Mouse (Mus musculus) embryonic facial prominence, embryonic 11.5 days (tissue): ENCODE measurements around the gene Natd1. TPM values are rescaled to one million over a fixed set of nuclear protein-coding genes. Genes with fewer than 3 reads are reported as not detected.
A peak's percentile ranks its signal among the peaks of the same experiment; 100 is the strongest.

Source experiments
- ATAC-seq: fragments of 200-750 bp; cut with Nextera tagmentation; replicated peaks from 2 replicates; pipeline ENCODE4 v1.8.0; 2017; ENCODE audit warnings: low read depth; ENCODE audit not compliant: insufficient number of reproducible peaks, low FRiP score, low TSS enrichment
- DNase-seq: peaks from one replicate; pipeline ENCODE4 v3.0.0-alpha.2; 2015; ENCODE audit warnings: low spot score
- H3K27ac ChIP-seq: fragments of 300-500 bp; sonication (generic); replicated peaks from 2 replicates; pipeline ENCODE4 v1.5.1; 2014; ENCODE audit warnings: mild to moderate bottlenecking, low read depth, low read length, control low read depth
- H3K27me3 ChIP-seq: fragments of 300-500 bp; sonication (generic); 2 replicates; pipeline ENCODE4 v1.6.1; 2014; ENCODE audit warnings: mild to moderate bottlenecking, low read length, moderate library complexity, mixed read lengths; ENCODE audit not compliant: control insufficient read depth, insufficient read depth
- H3K36me3 ChIP-seq: fragments of 300-500 bp; sonication (generic); replicated peaks from 2 replicates; pipeline ENCODE4 v1.6.1; 2014; ENCODE audit warnings: low read depth, mild to moderate bottlenecking, low read length, moderate library complexity, mixed read lengths; ENCODE audit not compliant: control insufficient read depth, insufficient read depth
- H3K4me1 ChIP-seq: fragments of 300-500 bp; sonication (generic); 2 replicates; pipeline ENCODE4 v1.6.1; 2014; ENCODE audit warnings: low read length, mixed read lengths; ENCODE audit not compliant: control insufficient read depth, insufficient read depth
- H3K4me2 ChIP-seq: fragments of 300-500 bp; sonication (generic); 2 replicates; pipeline ENCODE4 v1.6.1; 2014; ENCODE audit warnings: low read depth, mild to moderate bottlenecking, control low read depth, low read length, moderate library complexity
- H3K4me3 ChIP-seq: fragments of 300-500 bp; sonication (generic); 2 replicates; pipeline ENCODE4 v1.5.1; 2014; ENCODE audit warnings: low read depth, low read length, control low read depth
- H3K9ac ChIP-seq: fragments of 300-500 bp; sonication (generic); replicated peaks from 2 replicates; pipeline ENCODE4 v1.6.1; 2014; ENCODE audit warnings: mild to moderate bottlenecking, control low read depth, low read length
- H3K9me3 ChIP-seq: fragments of 300-500 bp; sonication (generic); replicated peaks from 2 replicates; pipeline ENCODE4 v1.6.1; 2016; ENCODE audit warnings: mild to moderate bottlenecking, low read length, inconsistent platforms, mixed read lengths; ENCODE audit not compliant: control insufficient read depth
- WGBS: fragments of 180-500 bp; shearing (Covaris S2); extraction: QIAGEN DNeasy Blood & Tissue Kit; methylation state at CpG from one replicate; pipeline ENCODE4 v1.1.7; 2014; 5-methylcytosine and 5-hydroxymethylcytosine counted together
- polyA plus RNA-seq: library from polyadenylated mRNA; unstranded; fragments of >200 nt; fragmentation: Nextera tagmentation; extraction: Ambion mirVana; gene quantifications from 2 replicates; pipeline ENCODE4 v1.2.1, GENCODE M21; 2014

Natd1 gene
- polyA plus RNA-seq, 1 experiment from 2014 or later: 17.8 TPM

- no peak overlapping the region for H3K4me2 ChIP-seq
- no peak overlapping the region for H3K4me3 ChIP-seq
- no peak overlapping the region for H3K9ac ChIP-seq
- no peak for DNase-seq
- H3K4me1 ChIP-seq: peaks cover 8% of the 10 kb centered on the region
- no peaks in the 10 kb centered on the region for H3K27me3 ChIP-seq
- no peak for ATAC-seq
- WGBS: 72% methylated on average over 4 of the region's 4 CpGs
- no peak overlapping the region for H3K27ac ChIP-seq
- no peaks in the 10 kb centered on the region; the same call in 1 of the 2 replicates for H3K36me3 ChIP-seq
- no peaks in the 10 kb centered on the region for H3K9me3 ChIP-seq
Measured at GRCm38 (mm10) chr11:60935975-60936373, 21.4 kb upstream of the Natd1 start.

- Histone ChIP-seq H3K4me3 (no peak overlapping the region), H3K9me3 (no peaks in the 10 kb centered on the region), H3K4me1 (peaks cover 8% of the 10 kb centered on the region), H3K4me2 (no peak overlapping the region), H3K27me3 (no peaks in the 10 kb centered on the region), H3K27ac (no peak overlapping the region), H3K36me3 (no peaks in the 10 kb centered on the region; the same call in 1 of the 2 replicates), H3K9ac (no peak overlapping the region)
- 74% methylated on average over 7 of the region's 7 CpGs for WGBS
- DNase-seq (no peak), ATAC-seq (no peak)
Measured at GRCm38 (mm10) chr11:60935326-60935974, 20.9 kb upstream of the Natd1 start.

GRCm38 (mm10) chr11:60934795-60935194 is 20.2 kb upstream of the Natd1 start:
- peaks cover 8% of the 10 kb centered on the region for H3K4me1 ChIP-seq

GRCm38 (mm10) chr11:60933178-60933930 is 18.8 kb upstream of the Natd1 start:
- Histone ChIP-seq H3K27ac (no peak overlapping the region), H3K27me3 (no peaks in the 10 kb centered on the region), H3K9ac (peak overlapping the region; percentile 87), H3K9me3 (no peaks in the 10 kb centered on the region), H3K36me3 (no peaks in the 10 kb centered on the region), H3K4me3 (peak overlapping the region; percentile 88), H3K4me1 (peaks cover 8% of the 10 kb centered on the region), H3K4me2 (peak overlapping the region; percentile 82)
- DNase-seq: no peak
- no peak for ATAC-seq
- WGBS: 82% methylated on average over 10 of the region's 10 CpGs

More at GRCm38 (mm10) chr11:60934795-60935194, 20.2 kb upstream of the Natd1 start:
- no peak overlapping the region for H3K9ac ChIP-seq
- WGBS: 96% methylated on average over 2 of the region's 2 CpGs
- H3K4me3 ChIP-seq: no peak overlapping the region
- no peaks in the 10 kb centered on the region for H3K9me3 ChIP-seq
- no peaks in the 10 kb centered on the region; the same call in 1 of the 2 replicates for H3K36me3 ChIP-seq
- H3K4me2 ChIP-seq: no peak overlapping the region
- ATAC-seq (no peak), DNase-seq (no peak)
- H3K27me3 ChIP-seq: no peaks in the 10 kb centered on the region
- no peak overlapping the region for H3K27ac ChIP-seq

GRCm38 (mm10) chr11:60932503-60933020 is 18.0 kb upstream of the Natd1 start:
- WGBS: 4% methylated on average over 7 of the region's 7 CpGs
- peak overlapping the region; percentile 88 for H3K4me3 ChIP-seq
- no peaks in the 10 kb centered on the region for H3K36me3 ChIP-seq
- peak overlapping the region; percentile 82 for H3K4me2 ChIP-seq
- H3K9me3 ChIP-seq: no peaks in the 10 kb centered on the region
- H3K27ac ChIP-seq: peak overlapping the region; percentile 32; the same call in 1 of the 2 replicates
- H3K9ac ChIP-seq: peak overlapping the region; percentile 87
- H3K4me1 ChIP-seq: peaks cover 8% of the 10 kb centered on the region
- H3K27me3 ChIP-seq: no peaks in the 10 kb centered on the region
- ATAC-seq: no peak
- no peak for DNase-seq

GRCm38 (mm10) chr11:60931869-60932481 is 17.4 kb upstream of the Natd1 start, which contains the start of gene Map2k3:
Gene Map2k3 (plus strand): TSS chr11:60932033.
- no peaks in the 10 kb centered on the region for H3K27me3 ChIP-seq
- peak within 1 kb of the TSS; percentile 87 for H3K9ac ChIP-seq
- ATAC-seq: peak; percentile 94
- peak within 1 kb of the TSS; percentile 88 for H3K4me3 ChIP-seq
- peaks cover 8% of the 10 kb centered on the region for H3K4me1 ChIP-seq
- peak within 1 kb of the TSS; percentile 82 for H3K4me2 ChIP-seq
- H3K27ac ChIP-seq: peak within 1 kb of the TSS; percentile 32; the same call in 1 of the 2 replicates
- under 1% methylated on average over 48 of the region's 59 CpGs for WGBS
- no peaks in the 10 kb centered on the region for H3K36me3 ChIP-seq
- peak; percentile 97 for DNase-seq
- no peaks in the 10 kb centered on the region for H3K9me3 ChIP-seq

GRCm38 (mm10) chr11:60931282-60931868 is 16.8 kb upstream of the Natd1 start:
- H3K27me3 ChIP-seq: no peaks in the 10 kb centered on the region

More at GRCm38 (mm10) chr11:60931282-60931868, 16.8 kb upstream of the Natd1 start:
- peak overlapping the region; percentile 88 for H3K4me3 ChIP-seq
- peak overlapping the region; percentile 56 for H3K9ac ChIP-seq
- peaks cover 8% of the 10 kb centered on the region for H3K4me1 ChIP-seq
- DNase-seq: peak; percentile 14
- H3K36me3 ChIP-seq: no peaks in the 10 kb centered on the region
- ATAC-seq: peak; percentile 68
- WGBS: 2% methylated on average over 30 of the region's 30 CpGs
- H3K27ac ChIP-seq: no peak overlapping the region
- H3K9me3 ChIP-seq: no peaks in the 10 kb centered on the region
- peak overlapping the region; percentile 79 for H3K4me2 ChIP-seq
